Mouse (Mus musculus) CD4-positive, CD25-positive, alpha-beta regulatory T cell, adult 2 months (primary cell): ENCODE measurements around the gene Gm5930.
"Not testable (repeated sequence)": the region's sequence is repeated elsewhere in the genome, so short reads cannot be mapped to it uniquely, and the experiment has no call there.

Experiments used
- DNase-seq: peaks from one replicate; pipeline ENCODE4 v3.0.0-alpha.2; 2012; ENCODE audit warnings: low read depth, low spot score

The Gm5930 gene

DNA sequence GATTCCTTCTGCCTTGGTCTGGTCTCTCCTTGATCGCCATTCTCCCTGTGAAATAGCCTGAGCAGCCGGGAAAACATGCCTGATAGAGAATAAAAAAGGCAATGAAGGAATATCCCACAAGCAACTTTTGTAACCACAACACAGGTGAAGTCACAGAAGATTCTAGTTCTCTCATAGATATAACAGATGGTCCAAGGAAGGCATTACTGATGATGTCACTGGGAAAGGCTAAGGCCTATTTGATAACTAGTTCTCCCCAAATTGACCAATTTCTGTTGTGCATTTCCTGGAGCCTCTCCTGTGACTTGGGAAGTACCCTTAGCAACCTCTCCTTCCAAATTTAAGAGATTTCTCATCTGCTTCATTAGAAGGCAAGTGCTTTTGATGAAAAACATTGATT lies at the start of gene Gm5930:
Gm5930 (minus strand) TSS at position 101 of the 400 bp plus-strand sequence.
- not testable (repeated sequence) for DNase-seq

DNA sequence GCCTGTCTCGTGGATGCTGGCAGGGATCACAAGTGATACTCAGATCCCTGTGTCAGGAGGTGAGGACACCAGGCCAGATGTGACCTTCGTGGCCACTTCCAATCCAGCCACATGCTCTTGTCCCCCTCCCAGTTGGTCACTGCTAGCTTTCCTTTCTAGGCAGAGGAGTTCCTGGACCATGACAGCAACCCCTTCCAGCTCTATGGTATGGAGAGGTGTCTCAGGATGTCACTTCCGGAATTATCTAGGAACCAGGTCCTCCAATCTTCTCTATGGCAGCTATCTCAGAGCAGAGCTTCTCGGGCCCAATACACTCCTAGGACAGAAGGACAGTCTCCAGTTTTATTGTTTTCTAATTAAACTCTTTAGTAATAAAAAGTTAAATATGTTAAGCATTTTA lies 45.8 kb upstream of the Gm5930 start:
- DNase-seq = not testable (repeated sequence)

DNA sequence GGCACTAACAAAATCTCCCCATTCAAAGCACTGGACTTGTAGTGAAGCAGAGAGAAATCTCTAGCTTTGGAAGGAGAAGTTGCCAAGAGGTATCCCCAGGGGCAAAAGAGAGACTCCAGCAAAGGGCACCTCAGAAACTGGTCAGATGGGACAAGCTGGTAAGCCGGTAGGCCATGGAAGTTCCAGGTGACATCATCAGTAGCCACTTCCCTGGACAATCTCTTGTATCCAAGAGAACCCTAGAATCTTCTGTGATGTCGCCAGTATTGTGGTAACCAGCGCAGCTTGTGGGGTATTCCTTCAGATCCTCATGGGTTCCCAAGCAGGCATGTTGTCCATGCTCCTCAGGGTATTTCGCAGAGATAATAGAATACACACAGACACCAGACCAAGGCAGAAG lies 26.7 kb upstream of the Gm5930 start, which contains the start of gene Gm8229:
Gm8229 (plus strand) TSS at position 301 of the 400 bp plus-strand sequence.
- not testable (repeated sequence) for DNase-seq

DNA sequence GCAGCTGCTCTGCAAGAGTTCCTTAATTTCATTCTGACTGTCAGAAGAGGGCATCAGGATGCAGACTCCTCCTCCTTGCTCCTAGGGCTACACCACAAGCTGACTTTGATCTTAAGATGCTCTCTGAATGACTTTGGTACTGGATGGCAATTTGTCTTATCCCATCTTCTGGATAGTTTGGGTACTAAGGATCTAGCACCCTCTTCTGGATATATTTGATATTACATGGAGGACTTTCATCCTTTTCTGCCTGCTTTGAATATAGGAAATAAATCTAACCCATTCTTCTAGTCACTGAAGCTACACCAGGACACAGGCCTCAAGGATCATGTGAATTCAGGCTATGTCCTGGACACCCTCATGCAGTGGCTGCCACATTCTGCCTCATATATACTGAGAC lies 23.9 kb upstream of the Gm5930 start:
- DNase-seq = not testable (repeated sequence)

DNA sequence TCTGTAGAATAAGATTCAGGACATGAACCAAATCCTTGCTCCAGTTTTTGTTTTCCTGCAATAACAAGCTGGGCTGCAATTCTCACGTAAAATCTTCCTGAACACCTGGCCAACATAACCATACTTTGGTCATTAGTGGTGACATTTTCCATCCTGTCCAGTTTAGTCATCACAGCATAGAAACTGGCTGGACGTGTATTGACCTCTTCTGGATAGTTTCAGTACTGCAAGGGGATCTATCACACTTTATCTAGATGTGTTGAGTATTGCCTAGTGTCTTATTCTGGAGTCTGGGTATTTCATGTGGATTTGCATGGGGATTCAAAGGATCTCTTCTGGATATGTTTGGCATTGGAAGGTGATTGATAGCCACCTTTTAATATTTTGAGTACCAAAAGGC lies 23.0 kb upstream of the Gm5930 start:
- not testable (repeated sequence) for DNase-seq

DNA sequence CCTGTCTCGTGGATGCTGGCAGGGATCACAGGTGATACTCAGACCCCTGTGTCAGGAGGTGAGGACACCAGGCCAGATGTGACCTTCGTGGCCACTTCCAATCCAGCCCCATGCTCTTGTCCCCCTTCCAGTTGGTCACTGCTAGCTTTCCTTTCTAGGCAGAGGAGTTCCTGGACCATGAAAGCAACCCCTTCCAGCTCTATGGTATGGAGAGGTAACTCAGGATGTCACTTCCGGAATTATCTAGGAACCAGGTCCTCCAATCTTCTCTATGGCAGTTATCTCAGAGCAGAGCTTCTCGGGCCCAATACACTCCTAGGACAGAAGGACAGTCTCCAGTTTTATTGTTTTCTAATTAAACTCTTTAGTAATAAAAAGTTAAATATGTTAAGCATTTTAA lies 26.3 kb downstream of the Gm5930 start:
- not testable (repeated sequence) for DNase-seq

DNA sequence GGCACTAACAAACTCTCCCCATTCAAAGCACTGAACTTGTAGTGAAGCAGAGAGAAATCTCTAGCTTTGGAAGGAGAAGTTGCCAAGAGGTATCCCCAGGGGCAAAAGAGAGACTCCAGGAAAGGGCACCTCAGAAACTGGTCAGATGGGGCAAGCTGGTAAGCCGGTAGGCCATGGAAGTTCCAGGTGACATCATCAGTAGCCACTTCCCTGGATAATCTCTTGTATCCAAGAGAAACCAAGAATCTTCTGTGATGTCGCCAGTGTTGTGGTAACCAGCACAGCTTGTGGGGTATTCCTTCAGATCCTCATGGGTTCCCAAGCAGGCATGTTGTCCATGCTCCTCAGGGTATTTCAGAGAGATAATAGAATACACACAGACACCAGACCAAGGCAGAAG lies 53.1 kb downstream of the Gm5930 start, which contains the start of gene Gm8220:
Gm8220 (plus strand) TSS at position 301 of the 400 bp plus-strand sequence.
- not testable (repeated sequence) for DNase-seq
